Mouse (Mus musculus) liver, postnatal 0 days (tissue): ENCODE measurements around the gene Ttc28.

Source experiments
- CTCF ChIP-seq: sonication (generic); IDR thresholded peaks from 2 replicates; pipeline ENCODE4 v1.5.1; 2016; ENCODE audit warnings: antibody characterized with exemption, low read depth
- EP300 ChIP-seq: IDR thresholded peaks from 2 replicates; pipeline ENCODE4 v1.6.1; 2016; ENCODE audit warnings: antibody characterized with exemption, low read depth, mild to moderate bottlenecking

GRCm38 (mm10) chr5:111315061-111315460 lies 435.5 kb downstream of the Ttc28 start:
- TF ChIP-seq CTCF (no peak), EP300 (no peak)
